Mouse (Mus musculus) heart, embryonic 16.5 days (tissue): ENCODE data around the gene Slc35e2. TPM values are rescaled to one million over a fixed set of nuclear protein-coding genes. Genes with fewer than 3 reads are reported as not detected.

Experiments
- ATAC-seq: fragments of 200-750 bp; cut with Nextera tagmentation; replicated peaks from 2 replicates; pipeline ENCODE4 v1.8.0; 2017; ENCODE audit warnings: moderate number of reproducible peaks; ENCODE audit not compliant: insufficient read depth, low FRiP score; ENCODE audit errors: extremely low read depth
- H3K27ac ChIP-seq: fragments of 300-500 bp; sonication (generic); 2 replicates; pipeline ENCODE4 v1.5.1; 2014; ENCODE audit warnings: mild to moderate bottlenecking, low read length, control low read depth, moderate library complexity
- H3K27me3 ChIP-seq: fragments of 300-500 bp; sonication (generic); 2 replicates; pipeline ENCODE4 v1.6.1; 2014; ENCODE audit warnings: low read length, mixed read lengths; ENCODE audit not compliant: control insufficient read depth, insufficient read depth
- H3K36me3 ChIP-seq: fragments of 300-500 bp; sonication (generic); 2 replicates; pipeline ENCODE4 v1.6.1; 2014; ENCODE audit not compliant: control insufficient read depth, insufficient read depth
- H3K4me1 ChIP-seq: fragments of 300-500 bp; sonication (generic); 2 replicates; pipeline ENCODE4 v1.6.1; 2014; ENCODE audit warnings: low read length, mixed read lengths; ENCODE audit not compliant: control insufficient read depth, insufficient read depth
- H3K4me2 ChIP-seq: fragments of 300-500 bp; sonication (generic); 2 replicates; pipeline ENCODE4 v1.6.1; 2014; ENCODE audit warnings: low read depth, mild to moderate bottlenecking, control low read depth, low read length
- H3K4me3 ChIP-seq: fragments of 300-500 bp; sonication (generic); 2 replicates; pipeline ENCODE4 v1.5.1; 2014; ENCODE audit warnings: mild to moderate bottlenecking, control low read depth, low read length
- H3K9ac ChIP-seq: fragments of 300-500 bp; sonication (generic); 2 replicates; pipeline ENCODE4 v1.6.1; 2014; ENCODE audit warnings: low read length, control low read depth
- H3K9me3 ChIP-seq: fragments of 300-500 bp; sonication (generic); replicated peaks from 2 replicates; pipeline ENCODE4 v1.6.1; 2016; ENCODE audit warnings: low read length; ENCODE audit not compliant: control insufficient read depth
- WGBS: fragments of 180-500 bp; shearing (Covaris S2); extraction: QIAGEN DNeasy Blood & Tissue Kit; methylation state at CpG from one replicate; pipeline ENCODE4 v1.1.7; 2014; 5-methylcytosine and 5-hydroxymethylcytosine counted together
- polyA plus RNA-seq: library from polyadenylated mRNA; unstranded; fragments of >200 nt; fragmentation: Nextera tagmentation; extraction: Ambion mirVana; gene quantifications from 2 replicates; pipeline ENCODE4 v1.2.1, GENCODE M21; 2015

Slc35e2 gene
- 5.7 and 5.8 TPM in 2 replicates for polyA plus RNA-seq

GRCm38 (mm10) chr4:155601091-155601996 lies at the start of gene Slc35e2:
Slc35e2 (plus strand) TSS chr4:155601416.
- Histone ChIP-seq H3K4me1 (peaks cover 7% of the 10 kb centered on the region), H3K36me3 (peaks cover 2% of the 10 kb centered on the region; the same call in 1 of the 2 replicates), H3K9ac (peak within 1 kb of the TSS; percentile 97), H3K4me2 (peak within 1 kb of the TSS; percentile 94), H3K27ac (peak within 1 kb of the TSS; percentile 99), H3K4me3 (peak within 1 kb of the TSS; percentile 99), H3K27me3 (no peaks in the 10 kb centered on the region), H3K9me3 (no peaks in the 10 kb centered on the region)
- WGBS = under 1% methylated on average over 63 of the region's 65 CpGs
- peak; percentile 94 for ATAC-seq

GRCm38 (mm10) chr4:155552917-155553532 lies 48.2 kb upstream of the Slc35e2 start:
- Histone ChIP-seq H3K4me3 (no peak overlapping the region), H3K27ac (no peak overlapping the region), H3K9ac (no peak overlapping the region), H3K36me3 (peaks cover 54% of the 10 kb centered on the region), H3K27me3 (no peaks in the 10 kb centered on the region), H3K4me1 (no peaks in the 10 kb centered on the region), H3K4me2 (no peak overlapping the region), H3K9me3 (no peaks in the 10 kb centered on the region)
- no peak for ATAC-seq
- WGBS = 84% methylated on average over 6 of the region's 6 CpGs

GRCm38 (mm10) chr4:155554880-155555279 lies 46.3 kb upstream of the Slc35e2 start:
- Histone ChIP-seq H3K36me3 (peaks cover 65% of the 10 kb centered on the region), H3K9me3 (no peaks in the 10 kb centered on the region)
- 56% methylated on average over 4 of the region's 4 CpGs for WGBS

GRCm38 (mm10) chr4:155555464-155555863 lies 45.8 kb upstream of the Slc35e2 start:
- no peak overlapping the region for H3K4me3 ChIP-seq
- 52% methylated on average over 1 of the region's 1 CpGs for WGBS
- no peaks in the 10 kb centered on the region for H3K9me3 ChIP-seq
- H3K27me3 ChIP-seq = no peaks in the 10 kb centered on the region
- no peak overlapping the region for H3K27ac ChIP-seq
- H3K4me1 ChIP-seq = peaks cover 4% of the 10 kb centered on the region
- peaks cover 70% of the 10 kb centered on the region for H3K36me3 ChIP-seq
- H3K4me2 ChIP-seq = no peak overlapping the region
- no peak for ATAC-seq
- H3K9ac ChIP-seq = no peak overlapping the region

More at GRCm38 (mm10) chr4:155554880-155555279, 46.3 kb upstream of the Slc35e2 start:
- H3K27ac ChIP-seq = no peak overlapping the region
- H3K27me3 ChIP-seq = no peaks in the 10 kb centered on the region
- no peak for ATAC-seq
- no peaks in the 10 kb centered on the region; the same call in 1 of the 2 replicates for H3K4me1 ChIP-seq
- no peak overlapping the region for H3K4me3 ChIP-seq
- H3K9ac ChIP-seq = no peak overlapping the region
- H3K4me2 ChIP-seq = no peak overlapping the region

DNA sequence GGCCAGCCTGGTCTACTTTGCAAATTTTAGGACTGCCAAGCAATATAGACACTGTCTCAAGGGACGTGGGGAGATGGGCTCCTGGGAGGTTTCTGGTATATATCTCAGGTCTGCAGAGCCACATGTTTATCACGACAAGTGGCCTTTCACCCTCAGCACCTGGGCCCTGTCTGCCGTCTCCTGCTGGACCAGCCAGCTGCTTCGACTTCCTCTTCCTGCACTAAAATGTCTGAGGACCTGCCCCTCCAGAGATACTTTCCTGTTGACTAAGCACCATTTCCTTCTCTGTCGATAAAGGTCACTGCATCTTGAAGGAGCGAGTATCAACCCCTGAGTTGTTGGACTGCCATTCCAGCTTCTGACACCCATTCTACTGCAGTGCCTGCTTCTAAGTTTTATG lies 41.8 kb upstream of the Slc35e2 start:
- ATAC-seq = no peak
- peak overlapping the region; percentile 56 for H3K27ac ChIP-seq
- no peaks in the 10 kb centered on the region for H3K27me3 ChIP-seq
- peaks cover 29% of the 10 kb centered on the region for H3K4me1 ChIP-seq
- H3K9ac ChIP-seq = no peak overlapping the region
- peaks cover 42% of the 10 kb centered on the region for H3K36me3 ChIP-seq
- H3K4me3 ChIP-seq = no peak overlapping the region
- 54% methylated on average over 6 of the region's 6 CpGs for WGBS
- no peak overlapping the region for H3K4me2 ChIP-seq
- no peaks in the 10 kb centered on the region for H3K9me3 ChIP-seq

DNA sequence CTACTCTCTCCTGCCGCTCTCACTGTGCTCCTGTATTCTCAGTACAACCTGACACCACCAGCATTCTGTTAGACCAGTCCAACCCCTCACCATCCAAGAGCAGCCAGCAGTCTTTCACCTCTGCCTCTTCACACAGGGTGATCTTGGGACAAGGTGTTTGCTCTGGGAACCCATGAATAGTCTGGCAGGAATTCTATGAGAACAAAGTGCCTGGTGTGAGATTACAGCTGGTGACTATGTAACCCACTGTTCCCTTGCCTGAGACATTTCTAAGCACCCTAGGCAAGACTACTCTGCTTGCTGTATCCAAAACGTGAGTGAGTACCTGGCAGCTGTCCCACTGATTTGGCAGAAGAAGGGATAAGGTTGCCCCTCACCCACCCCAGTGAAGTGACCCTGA lies 40.3 kb upstream of the Slc35e2 start:
- Histone ChIP-seq H3K4me1 (peaks cover 39% of the 10 kb centered on the region), H3K27ac (peak overlapping the region; percentile 90), H3K4me2 (no peak overlapping the region), H3K9ac (no peak overlapping the region), H3K4me3 (no peak overlapping the region), H3K36me3 (peaks cover 31% of the 10 kb centered on the region), H3K27me3 (no peaks in the 10 kb centered on the region), H3K9me3 (no peaks in the 10 kb centered on the region)
- no peak for ATAC-seq
- WGBS = 33% methylated on average over 2 of the region's 2 CpGs

GRCm38 (mm10) chr4:155561661-155562442 lies 39.4 kb upstream of the Slc35e2 start, which contains the start of gene Nadk:
Nadk (plus strand) TSS chr4:155562378.
- no peak for ATAC-seq
- Histone ChIP-seq H3K27ac (peak within 1 kb of the TSS; percentile 90), H3K4me1 (peaks cover 42% of the 10 kb centered on the region), H3K27me3 (no peaks in the 10 kb centered on the region), H3K9ac (peak within 1 kb of the TSS; percentile 59), H3K36me3 (peaks cover 23% of the 10 kb centered on the region), H3K9me3 (no peaks in the 10 kb centered on the region), H3K4me3 (peak within 1 kb of the TSS; percentile 79), H3K4me2 (peak within 1 kb of the TSS; percentile 71)
- 63% methylated on average over 7 of the region's 7 CpGs for WGBS

- peaks cover 42% of the 10 kb centered on the region for H3K4me1 ChIP-seq
Observed at GRCm38 (mm10) chr4:155562725-155563399, 38.4 kb upstream of the Slc35e2 start.

More at GRCm38 (mm10) chr4:155562725-155563399, 38.4 kb upstream of the Slc35e2 start:
- Histone ChIP-seq H3K27me3 (no peaks in the 10 kb centered on the region), H3K36me3 (peaks cover 17% of the 10 kb centered on the region), H3K9ac (peak overlapping the region; percentile 59), H3K4me2 (peak overlapping the region; percentile 71), H3K27ac (peak overlapping the region; percentile 90), H3K4me3 (peak overlapping the region; percentile 79), H3K9me3 (no peaks in the 10 kb centered on the region)
- ATAC-seq = peak; percentile 20
- WGBS = under 1% methylated on average over 19 of the region's 19 CpGs
